Mouse (Mus musculus) limb, embryonic 14.5 days (tissue): ENCODE results near the gene Eepd1. TPM values are rescaled to one million over a fixed set of nuclear protein-coding genes. Genes with fewer than 3 reads are reported as not detected.

Source experiments
- ATAC-seq: fragments of 200-750 bp; cut with Nextera tagmentation; 2 replicates; pipeline ENCODE4 v1.8.0; 2017; ENCODE audit warnings: low read depth, moderate number of reproducible peaks, moderate TSS enrichment; ENCODE audit not compliant: low FRiP score
- DNase-seq: peaks from one replicate; pipeline ENCODE4 v3.0.0-alpha.2; 2015; ENCODE audit warnings: low spot score
- H3K27ac ChIP-seq: fragments of 300-500 bp; sonication (generic); replicated peaks from 2 replicates; pipeline ENCODE4 v1.5.1; 2014; ENCODE audit warnings: low read depth, mild to moderate bottlenecking, low read length, moderate library complexity, mixed read lengths
- H3K27me3 ChIP-seq: fragments of 300-500 bp; sonication (generic); 2 replicates; pipeline ENCODE4 v1.6.1; 2014; ENCODE audit warnings: low read length, mixed read lengths; ENCODE audit not compliant: control insufficient read depth, insufficient read depth
- H3K36me3 ChIP-seq: fragments of 300-500 bp; sonication (generic); 2 replicates; pipeline ENCODE4 v1.6.1; 2014; ENCODE audit warnings: mild to moderate bottlenecking, low read length, moderate library complexity, mixed read lengths; ENCODE audit not compliant: control insufficient read depth, insufficient read depth
- H3K4me1 ChIP-seq: fragments of 300-500 bp; sonication (generic); 2 replicates; pipeline ENCODE4 v1.6.1; 2014; ENCODE audit warnings: antibody characterized with exemption, low read length, mixed read lengths; ENCODE audit not compliant: control insufficient read depth, insufficient read depth
- H3K4me2 ChIP-seq: fragments of 300-500 bp; sonication (generic); replicated peaks from 2 replicates; pipeline ENCODE4 v1.6.1; 2014; ENCODE audit warnings: low read depth, mild to moderate bottlenecking, low read length, moderate library complexity; ENCODE audit not compliant: severe bottlenecking
- H3K4me3 ChIP-seq: fragments of 300-500 bp; sonication (generic); replicated peaks from 2 replicates; pipeline ENCODE4 v1.5.1; 2014; ENCODE audit warnings: low read length
- H3K9ac ChIP-seq: fragments of 300-500 bp; sonication (generic); 2 replicates; pipeline ENCODE4 v1.6.1; 2014; ENCODE audit warnings: mild to moderate bottlenecking, low read depth, low read length, moderate library complexity; ENCODE audit not compliant: severe bottlenecking
- H3K9me3 ChIP-seq: fragments of 300-500 bp; sonication (generic); 2 replicates; pipeline ENCODE4 v1.6.1; 2016; ENCODE audit warnings: low read length; ENCODE audit not compliant: control insufficient read depth
- POLR2A ChIP-seq: fragments of 200-500 bp; IDR thresholded peaks from 2 replicates; pipeline ENCODE4 v1.8.0; 2012; ENCODE audit warnings: inconsistent platforms, mild to moderate bottlenecking, moderate library complexity, borderline replicate concordance; ENCODE audit not compliant: insufficient read depth, insufficient read length; ENCODE audit errors: extremely low read depth
- WGBS: fragments of 180-500 bp; shearing (Covaris S2); extraction: QIAGEN DNeasy Blood & Tissue Kit; methylation state at CpG from one replicate; pipeline ENCODE4 v1.1.7; 2014; 5-methylcytosine and 5-hydroxymethylcytosine counted together
- polyA plus RNA-seq, 2 experiments: library from polyadenylated mRNA; depleted of rRNA in 1 of 2; stranded (reverse) in 1 of 2; unstranded in 1 of 2; fragments of >200 nt; fragmentation: Nextera tagmentation in 1 of 2; extraction: Ambion mirVana in 1 of 2; gene quantifications; 2 replicates each; pipeline versions ENCODE4 v1.2.1 to v1.2.3; 2012 to 2014

Gene Eepd1
- polyA plus RNA-seq, 2 experiments = 10.6 to 17.2 TPM

DNA sequence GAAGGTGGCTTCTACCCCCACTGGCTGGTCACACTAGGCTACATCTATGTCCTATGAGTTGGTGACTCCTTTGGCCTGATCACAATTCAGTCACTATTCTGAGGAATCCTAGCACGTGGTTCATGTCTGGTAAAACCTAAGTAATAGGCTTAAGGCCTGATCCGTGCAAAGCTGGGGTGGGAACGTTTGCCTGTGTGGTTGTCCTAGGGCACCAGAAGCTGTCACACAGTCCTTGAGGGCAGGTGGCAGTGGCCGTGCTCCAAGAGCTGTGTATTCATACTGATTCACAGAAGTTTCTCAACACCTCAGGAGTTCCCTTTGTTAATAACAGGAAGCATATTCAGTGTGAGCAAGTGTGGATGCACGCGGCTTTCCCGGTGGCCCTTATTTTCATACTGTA is 4.1 kb downstream of the Eepd1 start:
- no peak for ATAC-seq
- no peak for TF ChIP-seq POLR2A

DNA sequence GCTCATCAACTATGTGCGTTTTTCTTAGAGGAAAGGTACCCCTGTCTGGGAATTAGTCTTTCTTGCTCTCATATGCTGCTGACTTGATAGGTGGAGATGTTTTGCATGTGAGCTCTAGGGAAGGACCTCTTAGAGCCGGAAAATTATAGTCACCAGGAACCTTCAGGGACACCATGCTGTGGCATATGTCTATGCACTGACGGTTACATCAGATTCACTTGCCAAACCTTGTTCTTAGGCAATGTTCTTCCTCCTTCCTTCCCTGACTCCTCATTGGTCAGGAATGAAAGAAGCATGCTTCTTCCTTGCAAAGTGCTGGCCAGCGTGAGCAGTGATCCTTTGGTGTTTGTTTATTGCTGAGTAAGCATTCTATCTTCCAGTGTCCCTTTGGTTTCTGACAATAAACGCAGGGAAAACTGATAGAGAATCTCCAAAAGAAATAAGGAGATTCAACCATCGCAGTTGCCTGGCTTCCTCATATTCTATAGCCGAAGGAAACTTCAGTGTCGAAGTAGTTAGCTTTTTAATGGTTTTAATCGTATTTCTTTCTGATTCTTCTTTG is 5.0 kb downstream of the Eepd1 start:
- WGBS = 83% methylated on average over 9 of the region's 9 CpGs
- H3K4me2 ChIP-seq = no peak overlapping the region

More for the DNA sequence above, 4.1 kb downstream of the Eepd1 start:
- H3K4me2 ChIP-seq = peak overlapping the region; percentile 80; the same call in 1 of the 2 replicates
- H3K27ac ChIP-seq = no peak overlapping the region
- DNase-seq = no peak
- peaks cover 68% of the 10 kb centered on the region for H3K4me1 ChIP-seq
- peak overlapping the region; percentile 73; the same call in 1 of the 2 replicates for H3K4me3 ChIP-seq
- no peak overlapping the region for H3K9ac ChIP-seq
- H3K9me3 ChIP-seq = no peaks in the 10 kb centered on the region
- no peaks in the 10 kb centered on the region for H3K36me3 ChIP-seq
- no peaks in the 10 kb centered on the region for H3K27me3 ChIP-seq
- WGBS = 72% methylated on average over 7 of the region's 7 CpGs

DNA sequence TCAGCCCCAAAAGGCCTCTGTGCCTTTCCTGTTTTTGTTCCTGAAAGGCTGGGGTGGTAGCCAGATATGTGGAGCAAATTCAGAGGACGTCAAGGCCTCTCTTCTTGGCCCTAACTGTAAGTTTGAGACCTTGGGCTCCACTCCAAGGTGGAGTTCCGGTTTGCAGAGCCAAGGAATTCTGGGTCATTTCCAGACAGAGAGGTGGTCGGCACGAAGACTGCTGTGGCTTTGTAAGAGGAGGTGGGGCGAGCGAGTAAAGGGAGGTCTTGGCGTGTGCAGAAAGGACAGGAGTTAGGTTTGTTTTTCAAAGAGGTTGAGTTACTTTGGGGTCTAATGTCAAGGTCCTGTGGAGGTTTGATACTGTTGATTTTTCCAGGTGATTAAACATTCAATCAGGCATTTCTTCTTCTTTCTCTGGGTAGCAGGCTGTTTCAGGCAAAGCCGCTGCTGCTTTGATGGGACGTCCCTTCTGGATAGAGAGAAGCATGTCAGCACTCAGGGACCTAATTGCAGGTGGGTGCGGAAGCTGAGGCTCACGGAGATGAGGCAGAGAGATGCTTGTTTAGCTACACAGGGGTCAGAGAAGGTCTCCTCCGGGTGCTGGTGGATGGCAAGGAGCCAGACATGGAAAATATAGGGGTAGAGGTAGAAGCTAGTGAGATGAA is 6.2 kb downstream of the Eepd1 start:
- 52% methylated on average over 12 of the region's 12 CpGs for WGBS
- DNase-seq = peak; percentile 69
- H3K36me3 ChIP-seq = no peaks in the 10 kb centered on the region
- no peak overlapping the region for H3K4me3 ChIP-seq
- peak; percentile 55 for ATAC-seq
- H3K4me2 ChIP-seq = 0 out of 2 replicates have a peak overlapping the region, but pooled peaks have one; percentile 20
- H3K27me3 ChIP-seq = no peaks in the 10 kb centered on the region
- H3K9me3 ChIP-seq = no peaks in the 10 kb centered on the region
- H3K27ac ChIP-seq = no peak overlapping the region
- TF ChIP-seq POLR2A = no peak
- H3K9ac ChIP-seq = no peak overlapping the region
- H3K4me1 ChIP-seq = peaks cover 64% of the 10 kb centered on the region

More for the DNA sequence above, 5.0 kb downstream of the Eepd1 start:
- Histone ChIP-seq H3K9me3 (no peaks in the 10 kb centered on the region), H3K9ac (no peak overlapping the region), H3K27me3 (no peaks in the 10 kb centered on the region), H3K4me1 (peaks cover 69% of the 10 kb centered on the region), H3K4me3 (no peak overlapping the region), H3K36me3 (no peaks in the 10 kb centered on the region), H3K27ac (no peak overlapping the region)
- DNase-seq (no peak), ATAC-seq (no peak)
- TF ChIP-seq POLR2A = no peak

DNA sequence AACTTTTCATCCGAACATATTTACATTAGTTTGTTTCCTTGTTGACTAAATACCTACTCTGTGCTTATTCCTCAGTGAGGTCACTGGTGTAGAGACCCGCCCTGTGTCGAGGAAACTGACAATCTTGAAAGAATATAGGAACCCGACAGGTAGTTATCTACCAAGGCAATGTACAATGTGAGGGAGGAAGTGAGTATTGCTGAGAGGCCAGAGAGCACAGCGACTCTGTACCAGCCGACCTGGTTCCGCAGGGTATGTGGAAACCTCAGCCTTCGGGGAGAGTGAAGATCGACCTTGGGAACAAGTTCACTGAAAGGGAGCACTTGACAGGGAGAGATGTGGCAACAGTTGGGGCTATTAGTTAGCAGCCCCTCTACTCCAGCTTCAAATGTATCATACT is 7.2 kb downstream of the Eepd1 start:
- ATAC-seq (no peak), DNase-seq (no peak)
- Histone ChIP-seq H3K27ac (no peak overlapping the region), H3K9ac (no peak overlapping the region), H3K36me3 (no peaks in the 10 kb centered on the region), H3K9me3 (no peaks in the 10 kb centered on the region), H3K27me3 (no peaks in the 10 kb centered on the region), H3K4me1 (peaks cover 54% of the 10 kb centered on the region), H3K4me2 (no peak overlapping the region), H3K4me3 (no peak overlapping the region)
- no peak for TF ChIP-seq POLR2A
- WGBS = 90% methylated on average over 9 of the region's 9 CpGs

DNA sequence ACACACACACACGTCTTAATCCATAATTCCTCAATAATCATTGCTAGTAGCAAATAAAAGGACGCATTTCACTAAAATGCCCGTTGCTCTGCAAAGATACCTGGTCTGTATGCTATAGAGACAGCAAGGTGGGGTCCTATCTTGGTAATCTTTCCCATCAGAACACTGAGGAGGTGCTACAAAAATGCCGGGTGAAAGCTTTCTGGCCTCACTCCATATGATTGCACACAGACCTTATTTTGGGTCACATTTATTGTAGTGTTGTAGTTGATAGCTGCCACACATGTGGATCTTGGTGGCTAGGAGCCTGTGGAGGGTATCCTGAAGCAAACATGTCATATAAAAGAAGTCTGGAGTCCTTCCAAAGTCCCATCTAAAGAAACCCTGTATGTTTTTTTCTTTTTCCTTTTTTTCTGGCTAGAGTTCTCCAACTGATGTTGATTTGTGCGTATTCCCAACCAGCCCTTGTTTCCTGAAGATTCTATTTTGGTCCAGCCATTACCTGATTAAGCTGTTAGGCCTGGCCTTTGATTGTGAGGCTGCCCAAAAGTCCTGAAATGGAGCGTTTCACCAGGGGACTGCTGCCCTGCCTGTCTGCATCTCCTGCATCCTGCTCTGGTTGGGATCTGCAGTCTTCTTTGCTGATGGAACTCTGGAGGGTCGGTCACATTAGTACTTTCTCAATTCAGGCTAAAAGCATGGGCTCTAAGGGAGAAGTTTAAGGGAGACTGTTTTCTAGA is 8.0 kb downstream of the Eepd1 start:
- Histone ChIP-seq H3K4me3 (no peak overlapping the region), H3K4me2 (no peak overlapping the region), H3K36me3 (no peaks in the 10 kb centered on the region), H3K4me1 (peaks cover 46% of the 10 kb centered on the region), H3K27me3 (no peaks in the 10 kb centered on the region), H3K9ac (no peak overlapping the region), H3K9me3 (no peaks in the 10 kb centered on the region), H3K27ac (no peak overlapping the region)
- ATAC-seq (no peak), DNase-seq (no peak)
- 73% methylated on average over 7 of the region's 7 CpGs for WGBS
- TF ChIP-seq POLR2A = no peak
